Comparison of ENCODE assay signal across 21 mouse cellular contexts in genomic region chr17:35460513-35461341, GRCm38 (mm10). TPM values are rescaled to one million over a fixed set of nuclear protein-coding genes. Genes with fewer than 3 reads are reported as not detected.
DNase-seq lines count a peak whose midpoint lies in the region; ATAC-seq and TF ChIP-seq lines count a peak whose summit lies in the region.
"Not testable (repeated sequence)": the region's sequence is repeated elsewhere in the genome, so short reads cannot be mapped to it uniquely, and the experiment has no call there.
"Had no signal": no experiment of that assay in that cellular context is flagged by ENCODE, and none has a peak within 500 bp of the region (broad histone marks: within the 10 kb centered on the region; RNA-seq: fewer than 3 reads in every experiment).

No protein-coding gene starts in this region.

- not testable (repeated sequence) for DNase-seq in hindbrain, postnatal 0 days (ENCODE audit: low spot score); midbrain, postnatal 0 days (ENCODE audit: low spot score)

- ATAC-seq in activated CD4-positive, CD25-positive, alpha-beta regulatory T cell, adult 4 months: peak; percentile 92
- peak; percentile 63; the same call in 1 of the 2 replicates for ATAC-seq in forebrain, embryonic 16.5 days
- peak; percentile 43; the same call in 1 of the 2 replicates for ATAC-seq in hindbrain, embryonic 13.5 days (ENCODE audit: low FRiP score)
- ATAC-seq in hindbrain, postnatal 0 days: peak; percentile 70
- peak; percentile 24; the same call in 1 of the 2 replicates for ATAC-seq in megakaryocyte-erythroid progenitor cell, adult 5-6 weeks (replicated peaks; ENCODE audit: low FRiP score, low TSS enrichment, poor library complexity, severe bottlenecking)
- ATAC-seq in midbrain, postnatal 0 days (ENCODE audit: low FRiP score): peak; percentile 83
- ATAC-seq in neural tube, embryonic 15.5 days (ENCODE audit: low FRiP score): peak; percentile 88; the same call in 1 of the 2 replicates

- not testable (repeated sequence) for H3K27ac ChIP-seq in forebrain, embryonic 16.5 days (ENCODE audit: low read length); hindbrain, embryonic 13.5 days; hindbrain, postnatal 0 days; midbrain, postnatal 0 days (ENCODE audit: low read depth, low read length); neural tube, embryonic 15.5 days (replicated peaks)

- not testable (repeated sequence) for H3K27me3 ChIP-seq in forebrain, embryonic 16.5 days (replicated peaks; ENCODE audit: control insufficient read depth, insufficient read depth, low read length); hindbrain, embryonic 13.5 days; hindbrain, postnatal 0 days (ENCODE audit: insufficient read depth, low read length); midbrain, postnatal 0 days (ENCODE audit: insufficient read depth, low read length); neural tube, embryonic 15.5 days (replicated peaks)

- TF ChIP-seq CTCF in hindbrain, postnatal 0 days (IDR thresholded peaks at IDR 0.05; ENCODE audit: low read depth); midbrain, postnatal 0 days (IDR thresholded peaks at IDR 0.05): not testable (repeated sequence)

- H3K36me3 ChIP-seq in forebrain, embryonic 16.5 days (ENCODE audit: control insufficient read depth, insufficient read depth); hindbrain, embryonic 13.5 days; hindbrain, postnatal 0 days (ENCODE audit: insufficient read depth, low read length); midbrain, postnatal 0 days (ENCODE audit: insufficient read depth, low read length); neural tube, embryonic 15.5 days: not testable (repeated sequence)

- H3K4me3 ChIP-seq in forebrain, embryonic 16.5 days (replicated peaks; ENCODE audit: low read length); hindbrain, embryonic 13.5 days; hindbrain, postnatal 0 days (ENCODE audit: low read length); midbrain, postnatal 0 days (ENCODE audit: low read depth, low read length); neural tube, embryonic 15.5 days (replicated peaks): not testable (repeated sequence)

- H3K4me2 ChIP-seq in forebrain, embryonic 16.5 days (ENCODE audit: low read length); hindbrain, embryonic 13.5 days; hindbrain, postnatal 0 days (ENCODE audit: low read depth, low read length); midbrain, postnatal 0 days (ENCODE audit: low read depth, low read length, poor library complexity, severe bottlenecking); neural tube, embryonic 15.5 days: not testable (repeated sequence)

- WGBS in forebrain, embryonic 16.5 days: 76% methylated on average over 2 of the region's 9 CpGs
- no CpG with 5 or more reads among the region's 9 CpGs for WGBS in hindbrain, embryonic 13.5 days
- WGBS in hindbrain, postnatal 0 days: 54% methylated on average over 2 of the region's 9 CpGs
- 31% methylated on average over 3 of the region's 9 CpGs for WGBS in midbrain, postnatal 0 days
- 94% methylated on average over 3 of the region's 9 CpGs for WGBS in neural tube, embryonic 15.5 days

- H3K9ac ChIP-seq in forebrain, embryonic 16.5 days (replicated peaks; ENCODE audit: low read depth, low read length); hindbrain, embryonic 13.5 days; hindbrain, postnatal 0 days (replicated peaks; ENCODE audit: low read length); midbrain, postnatal 0 days (replicated peaks; ENCODE audit: low read length, poor library complexity, severe bottlenecking); neural tube, embryonic 15.5 days (replicated peaks): not testable (repeated sequence)

- H3K4me1 ChIP-seq in forebrain, embryonic 16.5 days (replicated peaks; ENCODE audit: control insufficient read depth, insufficient read depth, low read length); hindbrain, embryonic 13.5 days (replicated peaks); hindbrain, postnatal 0 days (ENCODE audit: insufficient read depth, low read length); midbrain, postnatal 0 days (ENCODE audit: insufficient read depth, low read length); neural tube, embryonic 15.5 days: not testable (repeated sequence)

- not testable (repeated sequence) for H3K9me3 ChIP-seq in forebrain, embryonic 16.5 days (ENCODE audit: control insufficient read depth, low read length); hindbrain, embryonic 13.5 days; hindbrain, postnatal 0 days (ENCODE audit: low read length); midbrain, postnatal 0 days (ENCODE audit: low read length); neural tube, embryonic 15.5 days (replicated peaks)

RNA-seq across cellular contexts. Expression of gene H2-Q10, which starts 9.2 kb away (rescaled TPM):
- polyA plus RNA-seq in activated CD4-positive, CD25-positive, alpha-beta regulatory T cell, adult 4 months (2017; shearing (Covaris generic)): 10 to 100 TPM in 1 of 2 experiments, 1 to 10 TPM in 1; 7.3 to 20.1 TPM
- 0.14 TPM in 1 of 2 replicates, not detected in the other for polyA plus RNA-seq in forebrain, embryonic 16.5 days (2015; fragmentation: Nextera tagmentation; extraction: Ambion mirVana)
- polyA plus RNA-seq in hindbrain, embryonic 13.5 days (2015; fragmentation: Nextera tagmentation; extraction: Ambion mirVana): 0.10 and 0.23 TPM in 2 replicates
- total RNA-seq in hindbrain, postnatal 0 days (2014; rRNA removed): 0.07 TPM in 1 of 2 replicates, not detected in the other
- polyA plus RNA-seq in hindbrain, postnatal 0 days (2015; fragmentation: Nextera tagmentation; extraction: Ambion mirVana): 0.21 and 0.30 TPM in 2 replicates
- total RNA-seq in megakaryocyte-erythroid progenitor cell, adult 5-6 weeks (2014; fragmentation: Nextera tagmentation): 0.98 and 2.2 TPM in 2 replicates
- 0.23 and 0.28 TPM in 2 replicates for total RNA-seq in megakaryocyte-erythroid progenitor cell, adult 5-6 weeks (2017)
- 0.42 TPM in 1 of 2 replicates, not detected in the other for total RNA-seq in midbrain, postnatal 0 days (2014; rRNA removed)
- 0.47 and 0.62 TPM in 2 replicates for polyA plus RNA-seq in midbrain, postnatal 0 days (2015; fragmentation: Nextera tagmentation; extraction: Ambion mirVana)
- 0.36 and 0.79 TPM in 2 replicates for polyA plus RNA-seq in neural tube, embryonic 15.5 days (2015; fragmentation: Nextera tagmentation; extraction: Ambion mirVana)

RNA-seq across cellular contexts. Expression of gene H2-Q7, which starts 21.8 kb away (rescaled TPM):
- 1,000 to 10,000 TPM; 1,012 to 1,237 TPM for polyA plus RNA-seq in activated CD4-positive, CD25-positive, alpha-beta regulatory T cell, adult 4 months (2017; shearing (Covaris generic))
- 0.99 and 3.1 TPM in 2 replicates for polyA plus RNA-seq in forebrain, embryonic 16.5 days (2015; fragmentation: Nextera tagmentation; extraction: Ambion mirVana)
- 2.4 TPM in 2 replicates for polyA plus RNA-seq in hindbrain, embryonic 13.5 days (2015; fragmentation: Nextera tagmentation; extraction: Ambion mirVana)
- total RNA-seq in hindbrain, postnatal 0 days (2014; rRNA removed): 1.5 and 2.4 TPM in 2 replicates
- polyA plus RNA-seq in hindbrain, postnatal 0 days (2015; fragmentation: Nextera tagmentation; extraction: Ambion mirVana): 3.7 and 3.9 TPM in 2 replicates
- total RNA-seq in megakaryocyte-erythroid progenitor cell, adult 5-6 weeks (2014; fragmentation: Nextera tagmentation): 135 and 179 TPM in 2 replicates
- total RNA-seq in megakaryocyte-erythroid progenitor cell, adult 5-6 weeks (2017): 47.7 and 71.0 TPM in 2 replicates
- 1.6 and 3.3 TPM in 2 replicates for total RNA-seq in midbrain, postnatal 0 days (2014; rRNA removed)
- polyA plus RNA-seq in midbrain, postnatal 0 days (2015; fragmentation: Nextera tagmentation; extraction: Ambion mirVana): 3.5 and 4.2 TPM in 2 replicates
- 5.6 and 12.6 TPM in 2 replicates for polyA plus RNA-seq in neural tube, embryonic 15.5 days (2015; fragmentation: Nextera tagmentation; extraction: Ambion mirVana)

RNA-seq across cellular contexts. Expression of gene H2-Q6, which starts 36.1 kb away (rescaled TPM):
- polyA plus RNA-seq in activated CD4-positive, CD25-positive, alpha-beta regulatory T cell, adult 4 months (2017; shearing (Covaris generic)): 100 to 1,000 TPM; 450 to 531 TPM
- polyA plus RNA-seq in forebrain, embryonic 16.5 days (2015; fragmentation: Nextera tagmentation; extraction: Ambion mirVana): 0.36 and 0.60 TPM in 2 replicates
- 0.30 and 0.34 TPM in 2 replicates for polyA plus RNA-seq in hindbrain, embryonic 13.5 days (2015; fragmentation: Nextera tagmentation; extraction: Ambion mirVana)
- 1.2 TPM in 1 of 2 replicates, not detected in the other for total RNA-seq in hindbrain, postnatal 0 days (2014; rRNA removed)
- polyA plus RNA-seq in hindbrain, postnatal 0 days (2015; fragmentation: Nextera tagmentation; extraction: Ambion mirVana): 0.49 and 0.85 TPM in 2 replicates
- total RNA-seq in megakaryocyte-erythroid progenitor cell, adult 5-6 weeks (2014; fragmentation: Nextera tagmentation): 76.1 and 91.9 TPM in 2 replicates
- 52.5 and 77.9 TPM in 2 replicates for total RNA-seq in megakaryocyte-erythroid progenitor cell, adult 5-6 weeks (2017)
- total RNA-seq in midbrain, postnatal 0 days (2014; rRNA removed): 0.11 and 0.52 TPM in 2 replicates
- 1.8 TPM in 2 replicates for polyA plus RNA-seq in midbrain, postnatal 0 days (2015; fragmentation: Nextera tagmentation; extraction: Ambion mirVana)
- 0.95 and 3.7 TPM in 2 replicates for polyA plus RNA-seq in neural tube, embryonic 15.5 days (2015; fragmentation: Nextera tagmentation; extraction: Ambion mirVana)
- polyA plus RNA-seq: C2C12 had no signal

RNA-seq across cellular contexts. Expression of gene Pou5f1, which starts 45.1 kb away (rescaled TPM):
- polyA plus RNA-seq in activated CD4-positive, CD25-positive, alpha-beta regulatory T cell, adult 4 months (2017; shearing (Covaris generic)): under 1 TPM in 1 of 2 experiments, not detected in 1; 0.36 TPM
- not detected in 2 replicates for polyA plus RNA-seq in forebrain, embryonic 16.5 days (2015; fragmentation: Nextera tagmentation; extraction: Ambion mirVana)
- not detected in 2 replicates for polyA plus RNA-seq in hindbrain, embryonic 13.5 days (2015; fragmentation: Nextera tagmentation; extraction: Ambion mirVana)
- total RNA-seq in hindbrain, postnatal 0 days (2014; rRNA removed): not detected in 2 replicates
- polyA plus RNA-seq in hindbrain, postnatal 0 days (2015; fragmentation: Nextera tagmentation; extraction: Ambion mirVana): not detected in 2 replicates
- 0.50 TPM in 1 of 2 replicates, not detected in the other for total RNA-seq in megakaryocyte-erythroid progenitor cell, adult 5-6 weeks (2014; fragmentation: Nextera tagmentation)
- 0.38 TPM in 1 of 2 replicates, not detected in the other for total RNA-seq in megakaryocyte-erythroid progenitor cell, adult 5-6 weeks (2017)
- total RNA-seq in midbrain, postnatal 0 days (2014; rRNA removed): not detected in 2 replicates
- not detected in 2 replicates for polyA plus RNA-seq in midbrain, postnatal 0 days (2015; fragmentation: Nextera tagmentation; extraction: Ambion mirVana)
- not detected in 2 replicates for polyA plus RNA-seq in neural tube, embryonic 15.5 days (2015; fragmentation: Nextera tagmentation; extraction: Ambion mirVana)
- total RNA-seq: adrenal gland, adult 2 months; gastrocnemius, adult 18-20 months; gastrocnemius, postnatal 14 days; heart, adult 8-10 months; heart, postnatal 25 days had no signal
- polyA plus RNA-seq: adrenal gland, adult 2 months; C2C12; embryonic facial prominence, embryonic 10.5 days; embryonic facial prominence, embryonic 14.5 days; forebrain, embryonic 14.5 days; heart, embryonic 12.5 days; heart, embryonic 16.5 days; hindbrain, embryonic 11.5 days; intestine, embryonic 14.5 days; Patski had no signal

RNA-seq across cellular contexts. Expression of gene Tcf19, which starts 55.9 kb away (rescaled TPM):
- 10 to 100 TPM; 29.2 to 36.6 TPM for polyA plus RNA-seq in activated CD4-positive, CD25-positive, alpha-beta regulatory T cell, adult 4 months (2017; shearing (Covaris generic))
- 31.8 and 34.2 TPM in 2 replicates for polyA plus RNA-seq in forebrain, embryonic 16.5 days (2015; fragmentation: Nextera tagmentation; extraction: Ambion mirVana)
- 14.9 and 15.4 TPM in 2 replicates for polyA plus RNA-seq in hindbrain, embryonic 13.5 days (2015; fragmentation: Nextera tagmentation; extraction: Ambion mirVana)
- 23.2 and 30.9 TPM in 2 replicates for total RNA-seq in hindbrain, postnatal 0 days (2014; rRNA removed)
- polyA plus RNA-seq in hindbrain, postnatal 0 days (2015; fragmentation: Nextera tagmentation; extraction: Ambion mirVana): 16.6 and 18.2 TPM in 2 replicates
- total RNA-seq in megakaryocyte-erythroid progenitor cell, adult 5-6 weeks (2014; fragmentation: Nextera tagmentation): 18.8 and 27.5 TPM in 2 replicates
- total RNA-seq in megakaryocyte-erythroid progenitor cell, adult 5-6 weeks (2017): 4.7 and 8.1 TPM in 2 replicates
- 9.2 and 10.3 TPM in 2 replicates for total RNA-seq in midbrain, postnatal 0 days (2014; rRNA removed)
- polyA plus RNA-seq in midbrain, postnatal 0 days (2015; fragmentation: Nextera tagmentation; extraction: Ambion mirVana): 4.5 and 4.7 TPM in 2 replicates
- polyA plus RNA-seq in neural tube, embryonic 15.5 days (2015; fragmentation: Nextera tagmentation; extraction: Ambion mirVana): 14.4 and 27.5 TPM in 2 replicates

Comparison
In these comparisons a context has a peak if more than half of its experiments do, and no peak if none do; other contexts are left out.
1. ATAC-seq: peak in every context shown above with its lines; median percentile 92 in activated CD4-positive, CD25-positive, alpha-beta regulatory T cell, adult 4 months; 88 in neural tube, embryonic 15.5 days; 83 in midbrain, postnatal 0 days; 70 in hindbrain, postnatal 0 days; 63 in forebrain, embryonic 16.5 days; 43 in hindbrain, embryonic 13.5 days; 24 in megakaryocyte-erythroid progenitor cell, adult 5-6 weeks.
2. RNA of gene H2-Q7, which starts 21.8 kb away (polyA plus RNA-seq): 1,012 to 1,237 TPM in activated CD4-positive, CD25-positive, alpha-beta regulatory T cell, adult 4 months; 5.6 to 12.6 TPM in neural tube, embryonic 15.5 days, 3.5 to 4.2 TPM in midbrain, postnatal 0 days, 3.7 to 3.9 TPM in hindbrain, postnatal 0 days, 0.99 to 3.1 TPM in forebrain, embryonic 16.5 days and 2.4 TPM in hindbrain, embryonic 13.5 days; every median in the first group is over 10 times any median in the second.
3. RNA of gene H2-Q6, which starts 36.1 kb away (polyA plus RNA-seq): 450 to 531 TPM in activated CD4-positive, CD25-positive, alpha-beta regulatory T cell, adult 4 months; 1.8 TPM in midbrain, postnatal 0 days, 0.95 to 3.7 TPM in neural tube, embryonic 15.5 days, 0.49 to 0.85 TPM in hindbrain, postnatal 0 days, 0.36 to 0.60 TPM in forebrain, embryonic 16.5 days and 0.30 to 0.34 TPM in hindbrain, embryonic 13.5 days; every median in the first group is over 10 times any median in the second.